Mouse (Mus musculus) cortical plate, adult 2 months (tissue): ENCODE measurements around the gene Wdr83.

Source experiments
- CTCF ChIP-seq: fragments of 200-500 bp; IDR thresholded peaks from 2 replicates; pipeline ENCODE4 v1.5.1; 2011; ENCODE audit warnings: mild to moderate bottlenecking, control low read depth, low read length; ENCODE audit not compliant: insufficient read depth; ENCODE audit errors: extremely low read depth
- POLR2A ChIP-seq: fragments of 200-500 bp; IDR thresholded peaks from 2 replicates; pipeline ENCODE4 v1.6.1; 2011; ENCODE audit warnings: mild to moderate bottlenecking, low read length, control low read depth; ENCODE audit not compliant: insufficient read depth; ENCODE audit errors: extremely low read depth

- no peak for TF ChIP-seq CTCF
- no peak for TF ChIP-seq POLR2A
These were observed 432 bp downstream of the Wdr83 start, which contains the start of gene Wdr83os for GRCm38 (mm10) chr8:85080532-85081215.
